Mouse (Mus musculus): ENCODE measurements around the gene Rnf133. TPM values are rescaled to one million over a fixed set of nuclear protein-coding genes. Genes with fewer than 3 reads are reported as not detected.

The Rnf133 gene
- polyA plus RNA-seq (2012; ENCODE audit: insufficient read depth, insufficient read length, missing spikeins) = not detected in 2 replicates

GRCm38 (mm10) chr6:23650205-23650604, at the start of gene Rnf133:
TSS of gene Rnf133 (minus strand) at chr6:23650305.
- TF ChIP-seq POLR2A (IDR thresholded peaks at IDR 0.05; ENCODE audit: borderline replicate concordance, low read depth, low read length) (no peak), CTCF (IDR thresholded peaks at IDR 0.05; ENCODE audit: low read depth, low read length) (no peak)
- no peak within 1 kb of the TSS for H3K4me3 ChIP-seq (ENCODE audit: insufficient read depth, low read length)
- no peaks in the 10 kb centered on the region for H3K4me1 ChIP-seq (ENCODE audit: control insufficient read depth, insufficient read depth, low read length)
- H3K27ac ChIP-seq (ENCODE audit: insufficient read depth, low read depth, low read length) = no peak within 1 kb of the TSS

- H3K4me1 ChIP-seq (ENCODE audit: control insufficient read depth, insufficient read depth, low read length) = no peaks in the 10 kb centered on the region
- no peak overlapping the region for H3K27ac ChIP-seq (ENCODE audit: insufficient read depth, low read depth, low read length)
- no peak overlapping the region for H3K4me3 ChIP-seq (ENCODE audit: insufficient read depth, low read length)
- TF ChIP-seq POLR2A (IDR thresholded peaks at IDR 0.05; ENCODE audit: borderline replicate concordance, low read depth, low read length) (no peak), CTCF (IDR thresholded peaks at IDR 0.05; ENCODE audit: low read depth, low read length) (no peak)
Measured at GRCm38 (mm10) chr6:23678172-23678571, 28.1 kb upstream of the Rnf133 start.

GRCm38 (mm10) chr6:23655036-23655435, 4.9 kb upstream of the Rnf133 start, which contains the start of gene Rnf148:
TSS of gene Rnf148 (minus strand) at chr6:23655136.
- H3K4me3 ChIP-seq (ENCODE audit: insufficient read depth, low read length) = no peak within 1 kb of the TSS
- no peaks in the 10 kb centered on the region for H3K4me1 ChIP-seq (ENCODE audit: control insufficient read depth, insufficient read depth, low read length)
- H3K27ac ChIP-seq (ENCODE audit: insufficient read depth, low read depth, low read length) = no peak within 1 kb of the TSS
- TF ChIP-seq CTCF (IDR thresholded peaks at IDR 0.05; ENCODE audit: low read depth, low read length) (no peak), POLR2A (IDR thresholded peaks at IDR 0.05; ENCODE audit: borderline replicate concordance, low read depth, low read length) (no peak)

GRCm38 (mm10) chr6:23648732-23649131, 1.4 kb downstream of the Rnf133 start:
- TF ChIP-seq CTCF (IDR thresholded peaks at IDR 0.05; ENCODE audit: low read depth, low read length) (no peak), POLR2A (IDR thresholded peaks at IDR 0.05; ENCODE audit: borderline replicate concordance, low read depth, low read length) (no peak)
- Histone ChIP-seq H3K4me1 (ENCODE audit: control insufficient read depth, insufficient read depth, low read length) (no peaks in the 10 kb centered on the region), H3K4me3 (ENCODE audit: insufficient read depth, low read length) (no peak overlapping the region), H3K27ac (ENCODE audit: insufficient read depth, low read depth, low read length) (no peak overlapping the region)

- Histone ChIP-seq H3K27ac (ENCODE audit: insufficient read depth, low read depth, low read length) (no peak overlapping the region), H3K4me1 (ENCODE audit: control insufficient read depth, insufficient read depth, low read length) (no peaks in the 10 kb centered on the region), H3K4me3 (ENCODE audit: insufficient read depth, low read length) (no peak overlapping the region)
- no peak for TF ChIP-seq CTCF (IDR thresholded peaks at IDR 0.05; ENCODE audit: low read depth, low read length)
- TF ChIP-seq POLR2A (IDR thresholded peaks at IDR 0.05; ENCODE audit: borderline replicate concordance, low read depth, low read length) = no peak
Measured at GRCm38 (mm10) chr6:23647627-23648247, 2.4 kb downstream of the Rnf133 start.

- no peak for TF ChIP-seq POLR2A (IDR thresholded peaks at IDR 0.05; ENCODE audit: borderline replicate concordance, low read depth, low read length)
- TF ChIP-seq CTCF (IDR thresholded peaks at IDR 0.05; ENCODE audit: low read depth, low read length) = no peak
- H3K4me1 ChIP-seq (ENCODE audit: control insufficient read depth, insufficient read depth, low read length) = no peaks in the 10 kb centered on the region
- H3K4me3 ChIP-seq (ENCODE audit: insufficient read depth, low read length) = no peak overlapping the region
- no peak overlapping the region for H3K27ac ChIP-seq (ENCODE audit: insufficient read depth, low read depth, low read length)
Measured at GRCm38 (mm10) chr6:23637081-23637480, 13.0 kb downstream of the Rnf133 start.

- Histone ChIP-seq H3K4me1 (ENCODE audit: control insufficient read depth, insufficient read depth, low read length) (no peaks in the 10 kb centered on the region), H3K4me3 (ENCODE audit: insufficient read depth, low read length) (no peak overlapping the region), H3K27ac (ENCODE audit: insufficient read depth, low read depth, low read length) (no peak overlapping the region)
- no peak for TF ChIP-seq POLR2A (IDR thresholded peaks at IDR 0.05; ENCODE audit: borderline replicate concordance, low read depth, low read length)
- no peak for TF ChIP-seq CTCF (IDR thresholded peaks at IDR 0.05; ENCODE audit: low read depth, low read length)
Measured at GRCm38 (mm10) chr6:23635208-23635607, 14.9 kb downstream of the Rnf133 start.

- no peaks in the 10 kb centered on the region for H3K4me1 ChIP-seq (ENCODE audit: control insufficient read depth, insufficient read depth, low read length)
- TF ChIP-seq POLR2A (IDR thresholded peaks at IDR 0.05; ENCODE audit: borderline replicate concordance, low read depth, low read length) (no peak), CTCF (IDR thresholded peaks at IDR 0.05; ENCODE audit: low read depth, low read length) (no peak)
- no peak overlapping the region for H3K27ac ChIP-seq (ENCODE audit: insufficient read depth, low read depth, low read length)
- no peak overlapping the region for H3K4me3 ChIP-seq (ENCODE audit: insufficient read depth, low read length)
Measured at GRCm38 (mm10) chr6:23634016-23634415, 16.1 kb downstream of the Rnf133 start.

- Histone ChIP-seq H3K4me3 (ENCODE audit: insufficient read depth, low read length) (no peak overlapping the region), H3K27ac (ENCODE audit: insufficient read depth, low read depth, low read length) (no peak overlapping the region), H3K4me1 (ENCODE audit: control insufficient read depth, insufficient read depth, low read length) (no peaks in the 10 kb centered on the region)
- no peak for TF ChIP-seq POLR2A (IDR thresholded peaks at IDR 0.05; ENCODE audit: borderline replicate concordance, low read depth, low read length)
- no peak for TF ChIP-seq CTCF (IDR thresholded peaks at IDR 0.05; ENCODE audit: low read depth, low read length)
Measured at GRCm38 (mm10) chr6:23630465-23630864, 19.6 kb downstream of the Rnf133 start.

Other genes with a start within 250 kb of the Rnf133 start
- not detected in 2 replicates for gene Rnf148, start 4.8 kb upstream of the Rnf133 start, polyA plus RNA-seq (2012; ENCODE audit: insufficient read depth, insufficient read length, missing spikeins)
- not detected in 2 replicates for gene Cadps2, start 189.1 kb upstream of the Rnf133 start, polyA plus RNA-seq (2012; ENCODE audit: insufficient read depth, insufficient read length, missing spikeins)

Data from bone marrow macrophage, adult 2 months (primary cell).